Mouse (Mus musculus) kidney, postnatal 4 days (tissue): ENCODE measurements at regions not wholly inside any gene's neighbourhood (a gene's known extent, or its start where the extent isn't known, plus 50 kb on each side); places are given as distances from the start of the nearest gene placed in this dataset.
"Not testable (repeated sequence)": the region's sequence is repeated elsewhere in the genome, so short reads cannot be mapped to it uniquely, and the experiment has no call there.

Experiments used
- DNase-seq, 2 experiments: peaks; one replicate each; pipeline ENCODE4 v3.0.0; 2021; ENCODE audit warnings: mixed read lengths in 2 of 2

DNA sequence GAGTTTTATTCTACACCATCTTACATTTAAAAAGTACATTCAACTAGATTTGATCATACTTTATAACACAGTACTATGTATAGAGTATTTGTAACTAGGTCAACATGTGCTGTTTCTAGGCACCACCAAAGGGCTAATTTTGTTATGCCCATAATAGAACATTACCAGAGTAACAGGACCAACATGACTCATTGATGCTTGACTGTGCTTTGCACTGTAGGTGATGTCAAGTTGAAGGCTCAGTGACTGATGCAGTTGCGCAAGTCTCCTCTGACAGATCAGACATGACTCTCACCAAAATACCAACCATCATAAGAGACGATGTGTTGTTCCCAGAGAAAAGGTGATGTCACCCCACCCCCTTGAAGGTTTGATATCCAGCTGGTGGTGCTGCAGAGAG lies 108.5 kb downstream of the Mrpl39 start:
- DNase-seq, result no peak

GRCm38 (mm10) chr16:84629868-84630267 lies 105.7 kb downstream of the Mrpl39 start:
- no peak for DNase-seq

DNA sequence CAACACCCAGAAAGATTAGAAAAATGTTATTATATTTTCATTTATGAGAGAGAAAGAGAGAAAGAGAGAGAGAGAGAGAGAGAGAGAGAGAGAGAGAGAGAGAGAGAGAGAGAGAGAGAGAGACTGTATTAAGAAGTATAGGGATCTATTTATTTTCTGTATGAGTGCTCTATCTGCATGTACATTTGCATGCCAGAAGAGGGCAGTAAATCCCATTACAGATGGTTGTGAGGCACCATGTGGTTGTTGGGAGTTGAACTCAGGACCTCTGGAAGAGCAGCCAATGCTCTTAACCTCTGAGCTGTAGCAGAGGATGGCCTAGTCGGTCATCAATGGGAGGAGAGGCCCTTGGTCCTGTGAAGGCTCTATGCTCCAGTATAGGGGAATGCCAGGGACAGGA lies 91.1 kb downstream of the Mrpl39 start:
- not testable (repeated sequence) for DNase-seq

GRCm38 (mm10) chr16:84646172-84646684 lies 89.3 kb downstream of the Mrpl39 start:
- no peak for DNase-seq

DNA sequence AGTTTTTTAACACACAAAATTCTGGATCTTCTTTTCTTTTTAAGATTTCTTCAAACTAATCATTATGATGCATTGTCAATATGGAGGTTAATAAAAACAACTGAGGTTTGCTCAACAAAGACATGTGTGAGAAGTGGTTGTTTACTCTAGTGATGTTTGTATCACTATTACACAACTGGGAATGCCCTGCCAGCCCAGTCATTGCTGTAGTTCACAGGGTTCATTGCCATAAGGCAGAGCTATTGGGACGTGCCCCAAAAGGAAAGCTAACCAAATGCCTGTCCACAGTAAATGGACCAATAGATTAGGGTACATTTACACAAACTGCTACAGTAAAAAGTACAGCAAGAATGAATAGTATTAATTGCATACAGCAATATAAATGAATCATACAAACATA lies 84.9 kb downstream of the Mrpl39 start:
- no peak for DNase-seq

- DNase-seq, result no peak
Measured at GRCm38 (mm10) chr16:84653873-84654272, 81.7 kb downstream of the Mrpl39 start.

- DNase-seq, result no peak
Measured at GRCm38 (mm10) chr16:84661879-84662278, 73.7 kb downstream of the Mrpl39 start.

- no peak for DNase-seq
Measured at GRCm38 (mm10) chr16:84663581-84663980, 72.0 kb downstream of the Mrpl39 start.
